Mouse (Mus musculus) neural tube, embryonic 11.5 days (tissue): ENCODE results near the gene Rasgef1b. TPM values are rescaled to one million over a fixed set of nuclear protein-coding genes. Genes with fewer than 3 reads are reported as not detected.

Source experiments
- ATAC-seq: fragments of 200-750 bp; cut with Nextera tagmentation; 2 replicates; pipeline ENCODE4 v1.8.0; 2017; ENCODE audit warnings: moderate number of reproducible peaks, mild to moderate bottlenecking, moderate TSS enrichment, moderate library complexity; ENCODE audit not compliant: insufficient read depth, low FRiP score, low TSS enrichment
- DNase-seq: peaks from one replicate; pipeline ENCODE4 v3.0.0-alpha.2; 2015; ENCODE audit warnings: low spot score
- H3K27ac ChIP-seq: fragments of 300-500 bp; sonication (generic); 2 replicates; pipeline ENCODE4 v1.5.1; 2014; ENCODE audit warnings: low read depth, mild to moderate bottlenecking, low read length
- H3K27me3 ChIP-seq: fragments of 300-500 bp; sonication (generic); 2 replicates; pipeline ENCODE4 v1.6.1; 2014; ENCODE audit warnings: mild to moderate bottlenecking, low read length, mixed read lengths; ENCODE audit not compliant: control insufficient read depth, insufficient read depth
- H3K36me3 ChIP-seq: fragments of 300-500 bp; sonication (generic); 2 replicates; pipeline ENCODE4 v1.6.1; 2014; ENCODE audit warnings: mild to moderate bottlenecking, low read length, moderate library complexity, mixed read lengths; ENCODE audit not compliant: control insufficient read depth, insufficient read depth
- H3K4me1 ChIP-seq: fragments of 300-500 bp; sonication (generic); 2 replicates; pipeline ENCODE4 v1.6.1; 2014; ENCODE audit warnings: low read length, mixed read lengths; ENCODE audit not compliant: control insufficient read depth, insufficient read depth
- H3K4me2 ChIP-seq: fragments of 300-500 bp; sonication (generic); 2 replicates; pipeline ENCODE4 v1.6.1; 2014; ENCODE audit warnings: low read depth, mild to moderate bottlenecking, moderate library complexity
- H3K4me3 ChIP-seq: fragments of 300-500 bp; sonication (generic); 2 replicates; pipeline ENCODE4 v1.5.1; 2014; ENCODE audit warnings: low read depth, low read length
- H3K9ac ChIP-seq: fragments of 300-500 bp; sonication (generic); 2 replicates; pipeline ENCODE4 v1.6.1; 2014; ENCODE audit warnings: mild to moderate bottlenecking, low read length
- H3K9me3 ChIP-seq: fragments of 300-500 bp; sonication (generic); 2 replicates; pipeline ENCODE4 v1.6.1; 2016; ENCODE audit warnings: low read length; ENCODE audit not compliant: control insufficient read depth
- WGBS: fragments of 180-500 bp; shearing (Covaris S2); extraction: QIAGEN DNeasy Blood & Tissue Kit; methylation state at CpG from one replicate; pipeline ENCODE4 v1.1.7; 2014; 5-methylcytosine and 5-hydroxymethylcytosine counted together
- polyA plus RNA-seq: library from polyadenylated mRNA; unstranded; fragments of >200 nt; fragmentation: Nextera tagmentation; extraction: Ambion mirVana; gene quantifications from 2 replicates; pipeline ENCODE4 v1.2.1, GENCODE M21; 2014

The Rasgef1b gene
- polyA plus RNA-seq, 1 experiment from 2014 or later: 20.7 TPM

DNA sequence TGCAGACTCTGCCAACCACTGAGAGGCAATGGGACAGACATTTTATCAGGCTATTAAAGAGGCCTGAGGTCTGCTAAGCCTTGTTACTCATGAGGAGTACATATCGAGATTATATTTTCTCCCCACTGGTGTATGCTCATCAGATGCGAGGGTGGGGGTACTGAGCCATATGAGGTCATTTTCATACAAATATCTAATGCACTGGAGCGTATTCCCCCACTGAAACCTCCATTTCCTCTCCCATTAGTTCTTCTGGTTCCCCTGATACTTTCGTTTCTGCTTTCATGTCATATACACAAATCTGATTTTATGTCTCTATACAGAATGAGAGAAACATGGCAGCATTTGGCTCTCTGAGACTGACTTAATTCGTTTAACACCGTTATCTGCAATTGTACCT, 314.6 kb downstream of the Rasgef1b start:
- H3K36me3 ChIP-seq: no peaks in the 10 kb centered on the region
- no peak overlapping the region for H3K4me3 ChIP-seq
- no peak overlapping the region for H3K4me2 ChIP-seq
- H3K9me3 ChIP-seq: no peaks in the 10 kb centered on the region
- H3K4me1 ChIP-seq: no peaks in the 10 kb centered on the region
- H3K27me3 ChIP-seq: no peaks in the 10 kb centered on the region
- DNase-seq (no peak), ATAC-seq (no peak)
- WGBS: 89% methylated on average over 6 of the region's 6 CpGs
- no peak overlapping the region for H3K27ac ChIP-seq
- no peak overlapping the region for H3K9ac ChIP-seq

DNA sequence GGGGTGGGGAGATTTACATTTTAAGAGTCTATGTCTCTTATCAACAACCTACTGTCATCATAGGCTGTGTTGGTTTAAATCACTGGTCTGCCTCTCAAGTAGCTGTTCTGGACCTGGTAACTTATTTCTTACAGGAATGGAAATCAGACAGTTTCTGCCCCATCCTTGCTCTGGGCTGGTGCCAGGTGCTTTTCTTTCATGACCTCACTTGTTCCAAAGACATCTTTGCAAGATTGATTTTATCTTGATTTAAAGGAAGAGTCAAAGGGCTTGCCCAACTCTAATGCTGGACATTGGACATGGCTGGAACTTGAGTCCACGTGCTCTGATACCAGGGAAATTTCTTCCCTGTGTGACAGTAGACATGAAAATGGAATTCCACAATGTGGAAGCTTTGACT, 315.0 kb downstream of the Rasgef1b start:
- Histone ChIP-seq H3K4me1 (no peaks in the 10 kb centered on the region), H3K4me3 (no peak overlapping the region), H3K27ac (no peak overlapping the region), H3K36me3 (no peaks in the 10 kb centered on the region), H3K27me3 (no peaks in the 10 kb centered on the region), H3K9ac (no peak overlapping the region), H3K9me3 (no peaks in the 10 kb centered on the region), H3K4me2 (no peak overlapping the region)
- no peak for DNase-seq
- no peak for ATAC-seq
- WGBS: 89% methylated on average over 1 of the region's 1 CpGs

DNA sequence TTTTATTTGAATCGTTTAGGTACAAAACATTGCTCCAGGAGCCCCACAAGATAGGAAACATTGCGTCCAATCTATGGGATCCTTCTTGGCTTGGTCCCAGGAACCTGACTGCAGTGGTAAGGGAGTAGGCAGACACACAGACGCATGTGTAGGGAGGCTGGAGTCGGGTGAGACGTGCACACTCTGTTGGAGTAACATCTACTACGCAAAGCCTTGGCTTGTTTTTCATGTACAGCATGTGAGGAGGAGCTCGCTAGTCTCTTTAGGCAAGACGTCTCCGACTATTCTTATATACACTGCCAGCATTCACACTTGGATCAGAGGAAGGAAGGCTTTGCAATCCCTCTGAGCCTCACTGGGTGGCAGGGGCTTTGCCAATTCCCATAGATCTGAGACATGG, 315.5 kb downstream of the Rasgef1b start:
- WGBS: 92% methylated on average over 9 of the region's 9 CpGs
- Histone ChIP-seq H3K36me3 (no peaks in the 10 kb centered on the region), H3K4me1 (no peaks in the 10 kb centered on the region), H3K4me3 (no peak overlapping the region), H3K9me3 (no peaks in the 10 kb centered on the region), H3K27ac (no peak overlapping the region), H3K4me2 (no peak overlapping the region), H3K9ac (no peak overlapping the region), H3K27me3 (no peaks in the 10 kb centered on the region)
- DNase-seq (no peak), ATAC-seq (no peak)

DNA sequence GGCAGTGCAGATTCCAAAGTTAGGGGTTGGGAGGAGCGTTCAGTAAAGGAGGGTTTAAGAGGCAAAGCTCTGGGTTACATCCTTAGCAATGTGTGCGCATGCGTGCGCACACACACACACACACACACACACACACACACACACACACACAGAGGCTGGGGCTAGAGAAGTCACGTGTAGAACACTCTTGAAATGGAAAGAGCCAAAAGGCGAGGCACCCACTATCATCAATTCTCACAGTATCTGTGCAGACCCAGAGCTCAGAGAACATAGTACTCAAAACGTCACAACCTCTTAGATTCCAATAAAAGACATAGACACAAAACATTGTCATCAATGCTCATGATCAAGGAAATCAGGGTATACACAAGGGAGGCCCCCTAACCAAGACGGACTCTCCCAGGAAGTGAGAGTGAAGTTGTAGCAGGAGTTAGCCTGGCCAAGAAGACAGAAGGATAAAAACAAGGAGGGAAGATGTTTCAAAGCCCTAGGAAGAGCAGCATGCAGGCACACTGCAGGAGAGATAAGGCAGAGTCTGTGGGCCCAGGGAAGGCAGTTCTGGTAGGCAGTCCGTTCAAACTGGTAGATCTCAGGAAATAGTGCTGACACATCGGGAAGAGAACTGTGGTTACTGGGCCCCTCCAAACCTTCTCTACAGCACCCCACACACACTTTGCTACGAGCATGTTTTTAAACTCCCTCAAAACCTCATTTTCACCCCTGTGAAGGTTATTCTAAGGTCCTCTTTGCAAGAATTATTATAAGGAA, 324.3 kb downstream of the Rasgef1b start:
- H3K9me3 ChIP-seq: no peaks in the 10 kb centered on the region
- 89% methylated on average over 11 of the region's 11 CpGs for WGBS
- no peak overlapping the region for H3K27ac ChIP-seq
- ATAC-seq: no peak
- H3K4me2 ChIP-seq: no peak overlapping the region
- H3K4me1 ChIP-seq: no peaks in the 10 kb centered on the region
- H3K4me3 ChIP-seq: no peak overlapping the region
- no peaks in the 10 kb centered on the region for H3K36me3 ChIP-seq
- no peaks in the 10 kb centered on the region for H3K27me3 ChIP-seq
- H3K9ac ChIP-seq: no peak overlapping the region
- no peak for DNase-seq

DNA sequence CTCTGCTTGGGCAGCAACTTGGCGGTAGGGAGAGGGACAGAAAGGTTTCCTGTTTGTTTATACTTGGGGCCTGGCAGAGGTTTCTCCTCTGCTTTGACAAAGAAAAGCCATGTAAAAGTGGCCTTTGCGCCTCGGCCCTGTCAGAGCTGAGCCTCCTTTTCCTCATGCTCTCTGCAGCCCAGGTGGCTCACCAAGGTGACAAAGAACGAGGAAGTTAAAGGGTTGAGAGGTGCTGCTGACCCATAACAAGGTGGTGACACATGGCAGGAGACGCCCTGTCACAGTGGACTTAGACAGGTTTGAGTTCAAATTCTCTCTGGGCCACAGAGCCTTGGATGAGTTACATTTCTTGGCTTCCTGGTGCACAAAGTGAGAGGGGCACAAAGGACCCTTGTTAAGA, 325.5 kb downstream of the Rasgef1b start:
- WGBS: 62% methylated on average over 5 of the region's 5 CpGs
- H3K4me1 ChIP-seq: 0 out of 2 replicates have a peak, but pooled peaks cover 2% of the 10 kb centered on the region
- H3K27ac ChIP-seq: no peak overlapping the region

DNA sequence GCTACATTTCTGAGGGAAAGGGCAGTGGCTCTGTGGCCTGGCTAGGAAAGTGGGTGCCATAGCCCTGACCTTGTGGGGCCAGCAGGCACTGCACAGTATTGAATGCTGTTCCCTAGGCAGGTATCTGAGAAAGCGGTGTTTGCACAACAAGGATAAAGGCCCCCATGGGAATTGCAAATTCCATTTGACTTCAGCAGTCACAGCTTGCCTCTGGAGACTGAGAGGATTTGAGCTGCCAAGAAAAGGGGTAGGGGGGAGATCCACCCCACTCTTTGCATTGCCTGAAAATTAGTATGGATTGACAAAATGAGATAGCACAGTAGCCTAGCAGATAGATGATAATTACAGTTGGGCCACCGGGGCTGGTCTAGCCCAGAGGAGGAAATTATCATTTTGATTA, 326.1 kb downstream of the Rasgef1b start:
- H3K27me3 ChIP-seq: no peaks in the 10 kb centered on the region
- no peak overlapping the region for H3K4me2 ChIP-seq
- no peak overlapping the region for H3K9ac ChIP-seq
- 0 out of 2 replicates have a peak, but pooled peaks cover 2% of the 10 kb centered on the region for H3K4me1 ChIP-seq
- no peak overlapping the region for H3K27ac ChIP-seq
- no peak for DNase-seq
- peak; percentile 36; the same call in 1 of the 2 replicates for ATAC-seq
- H3K36me3 ChIP-seq: no peaks in the 10 kb centered on the region
- 27% methylated on average over 2 of the region's 2 CpGs for WGBS
- no peaks in the 10 kb centered on the region for H3K9me3 ChIP-seq
- no peak overlapping the region for H3K4me3 ChIP-seq

More for the DNA sequence above, 325.5 kb downstream of the Rasgef1b start:
- Histone ChIP-seq H3K36me3 (no peaks in the 10 kb centered on the region), H3K9ac (no peak overlapping the region), H3K9me3 (no peaks in the 10 kb centered on the region), H3K4me3 (no peak overlapping the region), H3K27me3 (no peaks in the 10 kb centered on the region), H3K4me2 (no peak overlapping the region)
- no peak for DNase-seq
- no peak for ATAC-seq

DNA sequence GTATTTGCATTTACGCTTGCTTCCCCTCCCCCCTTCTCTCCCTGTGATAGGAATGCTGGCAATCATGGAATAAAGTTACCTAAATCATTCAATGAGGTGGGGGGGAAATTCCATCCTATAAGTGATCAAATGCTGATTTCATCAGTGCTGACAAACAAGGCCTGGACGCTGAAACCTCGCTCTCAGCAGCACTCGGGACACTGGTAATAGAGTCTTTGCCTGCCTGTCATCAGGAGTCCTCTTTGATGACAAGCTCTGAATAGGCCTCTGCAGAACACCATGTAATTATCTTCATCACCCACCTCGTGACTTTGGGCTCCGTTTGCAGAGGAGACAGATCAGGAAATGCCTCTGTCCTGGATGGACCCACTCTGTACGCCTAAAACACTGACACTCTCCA, 326.6 kb downstream of the Rasgef1b start:
- H3K4me2 ChIP-seq: no peak overlapping the region
- H3K4me1 ChIP-seq: 0 out of 2 replicates have a peak, but pooled peaks cover 2% of the 10 kb centered on the region
- WGBS: 13% methylated on average over 7 of the region's 7 CpGs
- no peaks in the 10 kb centered on the region for H3K27me3 ChIP-seq
- DNase-seq (no peak), ATAC-seq (peak; percentile 39; the same call in 1 of the 2 replicates)
- H3K9ac ChIP-seq: no peak overlapping the region
- no peaks in the 10 kb centered on the region for H3K36me3 ChIP-seq
- H3K9me3 ChIP-seq: no peaks in the 10 kb centered on the region
- H3K27ac ChIP-seq: no peak overlapping the region
- no peak overlapping the region for H3K4me3 ChIP-seq

DNA sequence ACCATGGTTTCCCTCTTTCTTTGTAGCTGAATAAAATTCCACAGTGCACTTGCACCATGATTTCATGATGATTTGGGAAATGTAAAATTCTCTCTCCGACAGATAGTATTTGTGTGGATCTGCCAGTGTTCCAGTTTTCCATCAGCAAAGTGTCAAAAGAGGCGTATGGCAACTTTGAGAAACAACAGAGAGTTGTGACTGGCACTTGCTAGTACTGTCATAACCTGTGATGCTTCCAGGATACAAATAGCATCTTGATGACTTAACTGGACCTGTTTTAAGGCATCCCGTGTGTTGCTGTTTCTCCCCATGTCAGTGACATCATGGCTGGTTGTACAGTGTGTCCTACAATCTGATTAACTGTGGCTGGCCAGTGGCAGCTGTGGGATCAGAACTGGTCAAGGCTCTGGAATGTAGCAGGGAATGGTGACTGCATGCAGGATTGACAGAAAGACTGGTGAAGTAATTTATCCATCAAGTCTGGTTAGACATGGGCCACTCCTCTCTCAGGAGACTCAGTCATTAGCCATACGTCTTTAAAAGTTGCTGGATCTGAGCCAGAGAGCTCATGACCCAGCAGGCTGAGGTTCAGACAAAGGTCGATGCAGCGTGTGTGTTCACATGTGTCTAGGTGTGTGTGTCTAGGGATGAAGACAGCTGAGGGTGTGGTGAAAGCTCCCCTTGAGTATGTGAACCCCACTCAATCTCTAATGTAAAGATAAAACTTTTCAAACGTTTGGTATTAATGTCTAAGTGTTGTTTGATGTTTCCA, 328.8 kb downstream of the Rasgef1b start:
- Histone ChIP-seq H3K36me3 (no peaks in the 10 kb centered on the region), H3K4me3 (no peak overlapping the region), H3K27me3 (no peaks in the 10 kb centered on the region), H3K4me2 (no peak overlapping the region), H3K27ac (no peak overlapping the region), H3K9me3 (no peaks in the 10 kb centered on the region), H3K9ac (no peak overlapping the region), H3K4me1 (0 out of 2 replicates have a peak, but pooled peaks cover 2% of the 10 kb centered on the region)
- no peak for DNase-seq
- WGBS: 56% methylated on average over 7 of the region's 7 CpGs
- no peak for ATAC-seq
